Mouse (Mus musculus): ENCODE measurements around the gene Eomes.

Eomes gene

GRCm38 (mm10) chr9:118477961-118478360 lies at the start of gene Eomes:
Gene Eomes (plus strand): TSS chr9:118478212.
- POLR2A ChIA-PET: interaction anchor here (0.6 to 6.2 kb wide), 38 partner anchors 8 to 361 kb away, joined by 3 to 69 read pairs (median 4); partner anchors contain the start of gene Golga4 (in 2 of the 4)
- CTCF ChIA-PET: interaction anchor here (0.6 to 4.3 kb wide), 17 partner anchors 10 to 1469 kb away, joined by 3 to 45 read pairs (median 4); no protein-coding TSS in a partner anchor

- POLR2A ChIA-PET: interaction anchor here in 3 of 4 experiments (0.5 to 3.6 kb wide), 6 partner anchors 8 to 126 kb away, joined by 3 to 15 read pairs (median 5); no protein-coding TSS in a partner anchor
Measured at GRCm38 (mm10) chr9:118444809-118445208, 33.2 kb upstream of the Eomes start.

GRCm38 (mm10) chr9:118449336-118449735 lies 28.7 kb upstream of the Eomes start:
- POLR2A ChIA-PET: no interaction called here
- CTCF ChIA-PET: no interaction called here

More at GRCm38 (mm10) chr9:118444809-118445208, 33.2 kb upstream of the Eomes start:
- CTCF ChIA-PET: interaction anchor here (0.6 to 1.0 kb wide), 4 partner anchors 8 to 164 kb away, joined by 3 to 11 read pairs (median 5); no protein-coding TSS in a partner anchor

GRCm38 (mm10) chr9:118453427-118453826 lies 24.6 kb upstream of the Eomes start:
- CTCF ChIA-PET: interaction anchor here in 2 of 4 experiments (0.6 to 1.3 kb wide), 4 partner anchors 8 to 428 kb away, joined by 3 to 11 read pairs (median 4); no protein-coding TSS in a partner anchor
- POLR2A ChIA-PET: interaction anchor here in 1 of 4 experiments (0.6 to 1.4 kb wide), 2 partner anchors 18 to 20 kb away, joined by 3 to 4 read pairs; no protein-coding TSS in a partner anchor

GRCm38 (mm10) chr9:118455188-118455845 lies 22.7 kb upstream of the Eomes start:
- CTCF ChIA-PET: no interaction called here
- POLR2A ChIA-PET: interaction anchor here in 1 of 4 experiments (0.6 kb wide), 1 partner anchor 59 kb away, joined by 3 read pairs; no protein-coding TSS in a partner anchor

GRCm38 (mm10) chr9:118456405-118456804 lies 21.6 kb upstream of the Eomes start:
- ChIA-PET POLR2A (interaction anchor here in 2 of 4 experiments (0.6 to 2.1 kb wide), 4 partner anchors 11 to 374 kb away, joined by 3 to 9 read pairs (median 6); no protein-coding TSS in a partner anchor), CTCF (interaction anchor here in 1 of 4 experiments (0.6 kb wide), 1 partner anchor 1615 kb away, joined by 3 read pairs; no protein-coding TSS in a partner anchor)

- ChIA-PET CTCF (no interaction called here), POLR2A (no interaction called here)
Measured at GRCm38 (mm10) chr9:118458039-118458438, 20.0 kb upstream of the Eomes start.

GRCm38 (mm10) chr9:118464031-118464430 lies 14.0 kb upstream of the Eomes start:
- ChIA-PET CTCF (no interaction called here), POLR2A (interaction anchor here in 1 of 4 experiments (0.7 kb wide), 1 partner anchor 614 kb away, joined by 3 read pairs; no protein-coding TSS in a partner anchor)

- ChIA-PET CTCF (interaction anchor here (0.5 to 1.7 kb wide), 5 partner anchors 10 to 147 kb away, joined by 3 to 6 read pairs (median 4); partner anchors contain the start of gene Eomes (in 1 of the 4)), POLR2A (interaction anchor here in 3 of 4 experiments (0.5 to 4.4 kb wide), 15 partner anchors 9 to 113 kb away, joined by 3 to 23 read pairs (median 3); partner anchors contain the start of gene Eomes (in 2 of the 3))
Measured at GRCm38 (mm10) chr9:118468301-118468700, 9.7 kb upstream of the Eomes start.

- ChIA-PET CTCF (no interaction called here), POLR2A (interaction anchor here in 3 of 4 experiments (1.0 to 4.4 kb wide), 7 partner anchors 19 to 114 kb away, joined by 3 to 23 read pairs (median 3); no protein-coding TSS in a partner anchor)
Measured at GRCm38 (mm10) chr9:118469272-118469671, 8.7 kb upstream of the Eomes start.

- ChIA-PET POLR2A (interaction anchor here in 2 of 4 experiments (0.6 to 4.4 kb wide), 4 partner anchors 15 to 65 kb away, joined by 4 to 23 read pairs (median 6); no protein-coding TSS in a partner anchor), CTCF (no interaction called here)
Measured at GRCm38 (mm10) chr9:118471296-118471695, 6.7 kb upstream of the Eomes start.

- POLR2A ChIA-PET: interaction anchor here (0.6 to 6.2 kb wide), 16 partner anchors 12 to 459 kb away, joined by 3 to 69 read pairs (median 4); partner anchors contain the start of gene Golga4 (in 1 of the 4)
- CTCF ChIA-PET: interaction anchor here in 3 of 4 experiments (0.6 to 4.3 kb wide), 5 partner anchors 12 to 436 kb away, joined by 3 to 45 read pairs (median 4); partner anchors contain the start of gene Azi2 (in 1 of the 3)
Measured at GRCm38 (mm10) chr9:118476211-118476765, 1.7 kb upstream of the Eomes start.

GRCm38 (mm10) chr9:118476766-118477271 lies 1.2 kb upstream of the Eomes start:
- CTCF ChIA-PET: interaction anchor here in 3 of 4 experiments (0.6 to 4.3 kb wide), 5 partner anchors 12 to 108 kb away, joined by 3 to 45 read pairs (median 4); no protein-coding TSS in a partner anchor
- POLR2A ChIA-PET: interaction anchor here (0.6 to 6.2 kb wide), 18 partner anchors 8 to 337 kb away, joined by 3 to 69 read pairs (median 4); partner anchors contain the start of gene Golga4 (in 1 of the 4)

GRCm38 (mm10) chr9:118477281-118477931 lies 606 bp upstream of the Eomes start:
- ChIA-PET POLR2A (interaction anchor here in 3 of 4 experiments (0.5 to 6.2 kb wide), 31 partner anchors 9 to 417 kb away, joined by 3 to 69 read pairs (median 3); partner anchors contain the start of gene Golga4 (in 2 of the 3)), CTCF (interaction anchor here in 3 of 4 experiments (0.5 to 4.3 kb wide), 10 partner anchors 9 to 875 kb away, joined by 3 to 45 read pairs (median 4); no protein-coding TSS in a partner anchor)

GRCm38 (mm10) chr9:118478458-118478838 lies 436 bp downstream of the Eomes start:
- ChIA-PET CTCF (interaction anchor here (0.6 to 4.3 kb wide), 20 partner anchors 10 to 1469 kb away, joined by 3 to 45 read pairs (median 4); partner anchors contain the start of gene Azi2 (in 1 of the 4)), POLR2A (interaction anchor here (0.6 to 6.2 kb wide), 42 partner anchors 8 to 437 kb away, joined by 3 to 69 read pairs (median 4); partner anchors contain the start of gene Golga4 (in 2 of the 4))

- CTCF ChIA-PET: interaction anchor here (0.5 to 4.3 kb wide), 20 partner anchors 9 to 439 kb away, joined by 3 to 45 read pairs (median 4); partner anchors contain the start of gene Azi2 (in 2 of the 4)
- POLR2A ChIA-PET: interaction anchor here (0.6 to 6.2 kb wide), 36 partner anchors 9 to 437 kb away, joined by 3 to 69 read pairs (median 4); partner anchors contain the start of gene Golga4 (in 1 of the 4)
Measured at GRCm38 (mm10) chr9:118478839-118479507, 961 bp downstream of the Eomes start.

Data from embryonic stem cell, embryonic (primary cell).